Mouse (Mus musculus) kidney, embryonic 16.5 days (tissue): ENCODE results near the gene Txndc11. TPM values are rescaled to one million over a fixed set of nuclear protein-coding genes. Genes with fewer than 3 reads are reported as not detected.

Source experiments
- ATAC-seq: fragments of 200-750 bp; cut with Nextera tagmentation; 2 replicates; pipeline ENCODE4 v1.8.0; 2017; ENCODE audit warnings: moderate TSS enrichment; ENCODE audit not compliant: low FRiP score, low TSS enrichment
- H3K27ac ChIP-seq: fragments of 300-500 bp; sonication (generic); 2 replicates; pipeline ENCODE4 v1.5.1; 2014; ENCODE audit warnings: low read length
- H3K27me3 ChIP-seq: fragments of 300-500 bp; sonication (generic); 2 replicates; pipeline ENCODE4 v1.6.1; 2014; ENCODE audit warnings: low read length, control low read depth, mixed read lengths; ENCODE audit not compliant: insufficient read depth
- H3K36me3 ChIP-seq: fragments of 300-500 bp; sonication (generic); 2 replicates; pipeline ENCODE4 v1.6.1; 2014; ENCODE audit warnings: low read length, control low read depth, mixed read lengths; ENCODE audit not compliant: insufficient read depth
- H3K4me1 ChIP-seq: fragments of 300-500 bp; sonication (generic); 2 replicates; pipeline ENCODE4 v1.6.1; 2014; ENCODE audit warnings: low read length, control low read depth, mixed read lengths; ENCODE audit not compliant: insufficient read depth
- H3K4me2 ChIP-seq: fragments of 300-500 bp; sonication (generic); replicated peaks from 2 replicates; pipeline ENCODE4 v1.6.1; 2014; ENCODE audit warnings: low read depth, low read length
- H3K4me3 ChIP-seq: fragments of 300-500 bp; sonication (generic); 2 replicates; pipeline ENCODE4 v1.5.1; 2014; ENCODE audit warnings: mild to moderate bottlenecking, low read length
- H3K9ac ChIP-seq: fragments of 300-500 bp; sonication (generic); replicated peaks from 2 replicates; pipeline ENCODE4 v1.6.1; 2014; ENCODE audit warnings: low read length
- H3K9me3 ChIP-seq: fragments of 300-500 bp; sonication (generic); 2 replicates; pipeline ENCODE4 v1.6.1; 2016; ENCODE audit warnings: low read length, control low read depth
- WGBS: fragments of 180-500 bp; shearing (Covaris S2); extraction: QIAGEN DNeasy Blood & Tissue Kit; methylation state at CpG from one replicate; pipeline ENCODE4 v1.1.7; 2014; 5-methylcytosine and 5-hydroxymethylcytosine counted together
- polyA plus RNA-seq: library from polyadenylated mRNA; unstranded; fragments of >200 nt; fragmentation: Nextera tagmentation; extraction: Ambion mirVana; gene quantifications from 2 replicates; pipeline ENCODE4 v1.2.1, GENCODE M21; 2015

Txndc11 gene
- polyA plus RNA-seq, 1 experiment from 2014 or later: 34.8 TPM

- Histone ChIP-seq H3K4me2 (no peak overlapping the region), H3K27ac (no peak overlapping the region), H3K9ac (no peak overlapping the region), H3K27me3 (no peaks in the 10 kb centered on the region), H3K36me3 (peaks cover 54% of the 10 kb centered on the region), H3K4me1 (no peaks in the 10 kb centered on the region), H3K9me3 (no peaks in the 10 kb centered on the region), H3K4me3 (no peak overlapping the region)
- ATAC-seq: no peak
- WGBS: 93% methylated on average over 3 of the region's 3 CpGs
Observed at GRCm38 (mm10) chr16:11086299-11086698, 48.2 kb downstream of the Txndc11 start.

- no peak overlapping the region for H3K9ac ChIP-seq
- H3K4me3 ChIP-seq: no peak overlapping the region
- H3K9me3 ChIP-seq: no peaks in the 10 kb centered on the region
- no peak overlapping the region for H3K4me2 ChIP-seq
- no peak overlapping the region for H3K27ac ChIP-seq
- no peaks in the 10 kb centered on the region for H3K4me1 ChIP-seq
- no peaks in the 10 kb centered on the region for H3K27me3 ChIP-seq
- ATAC-seq: no peak
- WGBS: 92% methylated on average over 8 of the region's 8 CpGs
- peaks cover 53% of the 10 kb centered on the region for H3K36me3 ChIP-seq
Observed at GRCm38 (mm10) chr16:11084181-11084580, 50.3 kb downstream of the Txndc11 start.

DNA sequence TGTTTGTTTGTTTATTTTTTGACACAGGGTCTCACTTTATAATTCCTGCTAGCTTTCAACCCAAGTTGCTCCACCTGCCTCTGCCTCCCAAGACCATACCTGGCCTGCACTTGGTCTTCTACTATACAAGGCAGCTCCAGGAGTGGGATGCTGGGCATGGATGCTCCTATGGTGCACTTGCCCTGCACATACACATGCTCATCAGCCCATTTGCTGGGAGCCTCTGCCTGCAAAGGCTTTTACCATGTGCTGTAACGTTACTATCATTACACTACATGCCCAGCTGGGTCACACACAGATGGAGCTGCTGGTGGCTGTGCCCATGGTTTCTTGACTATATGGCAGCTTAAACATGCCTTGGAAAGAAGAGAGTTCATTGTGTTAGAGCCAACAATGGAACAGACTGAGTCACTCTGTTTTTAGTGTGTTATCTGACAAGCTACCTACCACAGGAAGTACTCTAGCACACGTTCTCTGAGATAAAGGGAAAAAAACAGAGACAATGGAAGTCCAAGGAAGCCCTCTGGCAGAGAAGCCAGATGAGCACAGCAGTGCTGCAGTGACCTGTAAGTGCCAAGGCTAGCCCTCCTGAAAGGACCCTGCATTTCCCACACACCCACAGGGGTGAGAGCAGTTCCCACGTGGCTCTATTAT, 56.1 kb downstream of the Txndc11 start:
- H3K9ac ChIP-seq: no peak overlapping the region
- peaks cover 62% of the 10 kb centered on the region for H3K36me3 ChIP-seq
- no peak overlapping the region for H3K4me2 ChIP-seq
- no peaks in the 10 kb centered on the region for H3K4me1 ChIP-seq
- no peaks in the 10 kb centered on the region for H3K9me3 ChIP-seq
- no peak overlapping the region for H3K4me3 ChIP-seq
- H3K27me3 ChIP-seq: no peaks in the 10 kb centered on the region
- WGBS: 79% methylated on average over 3 of the region's 3 CpGs
- ATAC-seq: no peak
- no peak overlapping the region for H3K27ac ChIP-seq

DNA sequence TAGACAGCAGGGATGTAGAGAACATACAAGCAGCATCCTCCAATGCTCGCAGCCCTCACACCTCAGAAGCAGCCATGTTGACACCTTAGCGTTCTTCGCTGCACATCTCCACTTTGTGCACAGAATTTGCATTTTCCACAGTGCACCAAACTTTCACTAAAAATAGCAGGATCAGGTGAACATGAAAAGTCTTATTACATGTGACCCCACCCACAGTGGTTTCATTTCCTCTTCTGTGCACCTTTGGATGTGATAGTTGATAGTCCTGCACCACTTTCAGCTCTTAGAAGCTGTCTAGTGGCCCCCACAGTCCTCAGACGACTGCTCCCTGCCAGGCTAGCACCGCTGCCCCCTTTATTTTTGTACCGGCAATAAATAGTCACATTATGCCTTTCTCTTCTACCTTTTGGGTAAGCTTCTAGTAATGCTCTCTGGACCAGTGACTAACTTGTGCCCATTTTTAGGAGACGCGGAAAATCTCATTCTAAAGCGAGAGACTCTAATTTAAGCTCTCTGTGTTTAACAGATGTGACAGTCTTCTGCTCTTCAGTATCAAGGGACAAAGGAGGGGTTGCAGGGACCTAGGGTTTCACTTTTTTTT, 56.7 kb downstream of the Txndc11 start:
- Histone ChIP-seq H3K4me3 (no peak overlapping the region), H3K9me3 (no peaks in the 10 kb centered on the region), H3K27me3 (no peaks in the 10 kb centered on the region), H3K27ac (no peak overlapping the region), H3K9ac (no peak overlapping the region), H3K4me1 (no peaks in the 10 kb centered on the region), H3K4me2 (no peak overlapping the region), H3K36me3 (peaks cover 60% of the 10 kb centered on the region)
- no peak for ATAC-seq
- 92% methylated on average over 9 of the region's 9 CpGs for WGBS

DNA sequence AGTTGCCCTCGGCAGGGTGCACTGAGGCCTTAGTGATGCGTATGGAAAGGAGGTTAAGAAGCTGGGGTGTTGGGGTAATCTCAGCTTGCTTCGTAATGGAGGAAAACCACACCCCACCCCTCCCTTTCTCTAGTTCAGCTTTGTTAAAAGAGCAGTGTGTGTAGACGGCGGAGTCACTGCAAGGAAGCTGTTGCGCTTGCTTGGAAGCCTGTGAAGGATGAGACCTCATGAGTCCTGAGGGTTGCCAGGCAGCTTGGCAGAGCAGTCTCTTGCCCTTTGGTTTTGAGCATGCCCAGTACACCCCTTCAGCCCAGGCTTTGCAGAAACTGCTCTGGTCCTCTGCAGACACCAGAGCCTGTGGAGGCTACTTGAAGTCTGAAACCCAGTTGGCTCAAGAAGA, 61.4 kb downstream of the Txndc11 start:
- Histone ChIP-seq H3K9ac (no peak overlapping the region), H3K36me3 (peaks cover 53% of the 10 kb centered on the region), H3K4me3 (no peak overlapping the region), H3K27me3 (no peaks in the 10 kb centered on the region), H3K4me1 (peaks cover 19% of the 10 kb centered on the region), H3K4me2 (no peak overlapping the region), H3K9me3 (no peaks in the 10 kb centered on the region), H3K27ac (no peak overlapping the region)
- no peak for ATAC-seq
- WGBS: 84% methylated on average over 6 of the region's 6 CpGs

GRCm38 (mm10) chr16:11072454-11072853, 62.0 kb downstream of the Txndc11 start:
- no peak overlapping the region for H3K4me2 ChIP-seq
- H3K27me3 ChIP-seq: no peaks in the 10 kb centered on the region
- H3K9ac ChIP-seq: no peak overlapping the region
- no peak for ATAC-seq
- 88% methylated on average over 8 of the region's 8 CpGs for WGBS
- H3K4me1 ChIP-seq: peaks cover 25% of the 10 kb centered on the region
- no peaks in the 10 kb centered on the region for H3K9me3 ChIP-seq
- no peak overlapping the region for H3K4me3 ChIP-seq
- no peak overlapping the region for H3K27ac ChIP-seq
- peaks cover 53% of the 10 kb centered on the region for H3K36me3 ChIP-seq

GRCm38 (mm10) chr16:11071887-11072286, 62.6 kb downstream of the Txndc11 start:
- H3K36me3 ChIP-seq: peaks cover 53% of the 10 kb centered on the region
- H3K9ac ChIP-seq: no peak overlapping the region
- no peak overlapping the region for H3K4me2 ChIP-seq
- no peaks in the 10 kb centered on the region for H3K9me3 ChIP-seq
- peaks cover 30% of the 10 kb centered on the region for H3K4me1 ChIP-seq
- H3K27me3 ChIP-seq: no peaks in the 10 kb centered on the region
- ATAC-seq: no peak
- no peak overlapping the region for H3K27ac ChIP-seq
- no peak overlapping the region for H3K4me3 ChIP-seq
- 85% methylated on average over 4 of the region's 4 CpGs for WGBS

GRCm38 (mm10) chr16:11071176-11071575, 63.3 kb downstream of the Txndc11 start:
- H3K27ac ChIP-seq: no peak overlapping the region
- ATAC-seq: no peak
- H3K36me3 ChIP-seq: peaks cover 50% of the 10 kb centered on the region
- H3K4me1 ChIP-seq: peaks cover 31% of the 10 kb centered on the region
- no peak overlapping the region for H3K4me3 ChIP-seq
- no peaks in the 10 kb centered on the region for H3K9me3 ChIP-seq
- no peak overlapping the region for H3K4me2 ChIP-seq
- H3K27me3 ChIP-seq: no peaks in the 10 kb centered on the region
- H3K9ac ChIP-seq: no peak overlapping the region
- WGBS: 70% methylated on average over 5 of the region's 5 CpGs

DNA sequence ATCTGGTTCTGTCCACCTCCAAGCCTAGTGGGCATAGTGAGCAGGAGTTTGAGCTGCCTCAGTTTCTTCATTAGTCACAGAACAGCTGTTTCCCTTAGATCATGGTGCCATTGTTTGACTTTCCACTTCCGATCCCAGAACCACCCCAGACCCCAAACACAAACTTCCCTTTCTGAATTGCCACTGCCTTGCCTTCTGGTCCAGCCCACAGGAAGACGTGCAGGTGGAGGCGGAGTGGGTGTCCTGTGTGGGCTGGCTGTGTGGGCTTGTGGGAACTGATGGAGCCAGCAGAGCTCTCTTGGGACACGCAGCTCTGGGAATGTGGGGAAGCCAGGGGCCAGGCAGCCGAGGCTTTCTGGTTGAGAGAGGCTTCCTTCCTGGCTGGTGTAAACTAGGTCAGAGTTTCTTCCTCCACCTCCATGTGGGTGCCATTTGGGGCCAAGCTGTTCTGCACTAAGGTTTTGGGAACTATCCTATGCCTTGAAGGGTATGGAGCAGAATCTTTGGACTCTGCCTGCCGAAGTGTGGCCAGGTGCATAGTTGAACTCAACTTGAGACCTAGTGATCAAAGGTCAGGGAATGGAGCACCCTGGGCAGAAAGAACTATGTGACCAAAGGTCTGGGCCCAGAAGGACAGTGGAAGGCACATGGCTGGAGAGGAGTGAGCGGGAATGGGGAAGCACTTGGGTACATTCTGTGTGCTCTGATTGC, 64.6 kb downstream of the Txndc11 start:
- H3K36me3 ChIP-seq: peaks cover 37% of the 10 kb centered on the region
- H3K4me1 ChIP-seq: peaks cover 39% of the 10 kb centered on the region
- no peak overlapping the region for H3K4me3 ChIP-seq
- no peak overlapping the region for H3K4me2 ChIP-seq
- WGBS: 63% methylated on average over 7 of the region's 7 CpGs
- H3K27ac ChIP-seq: peak overlapping the region; percentile 69
- no peak overlapping the region for H3K9ac ChIP-seq
- ATAC-seq: no peak
- H3K27me3 ChIP-seq: no peaks in the 10 kb centered on the region
- no peaks in the 10 kb centered on the region for H3K9me3 ChIP-seq

- no peak for ATAC-seq
- Histone ChIP-seq H3K4me2 (no peak overlapping the region; the same call in 1 of the 2 replicates), H3K4me3 (no peak overlapping the region), H3K4me1 (peaks cover 39% of the 10 kb centered on the region), H3K27ac (peak overlapping the region; percentile 69), H3K36me3 (peaks cover 31% of the 10 kb centered on the region), H3K9me3 (no peaks in the 10 kb centered on the region), H3K27me3 (no peaks in the 10 kb centered on the region), H3K9ac (no peak overlapping the region)
- 63% methylated on average over 6 of the region's 6 CpGs for WGBS
Observed at GRCm38 (mm10) chr16:11069271-11069670, 65.2 kb downstream of the Txndc11 start.
